Mouse (Mus musculus): ENCODE measurements around the gene Olfr206. TPM values are rescaled to one million over a fixed set of nuclear protein-coding genes. Genes with fewer than 3 reads are reported as not detected.
"Not testable (repeated sequence)": the region's sequence is repeated elsewhere in the genome, so short reads cannot be mapped to it uniquely, and the experiment has no call there.

Olfr206 gene
- not detected in 2 replicates for polyA plus RNA-seq (2014; fragmentation: Nextera tagmentation; extraction: Ambion mirVana)

DNA sequence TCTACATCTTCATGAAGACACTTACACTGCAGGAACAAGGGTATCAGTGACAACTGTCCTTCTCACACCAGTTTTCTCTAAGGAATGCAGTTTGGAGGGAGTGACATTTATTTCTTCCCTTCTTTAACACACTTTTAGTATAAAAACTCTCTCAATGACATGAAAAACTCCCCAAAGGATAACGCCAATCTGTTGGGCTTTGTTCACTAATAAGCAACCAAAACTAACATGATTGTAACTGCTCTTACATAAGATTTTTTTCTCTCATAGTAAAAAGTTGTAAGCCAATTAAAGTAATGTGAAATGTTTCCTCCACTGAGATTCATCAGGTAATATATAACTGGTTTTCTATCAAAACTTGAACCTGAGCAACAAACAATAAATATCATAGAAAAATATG, at the start of gene Olfr206:
TSS of gene Olfr206 (minus strand) at position 101 of the 400 bp plus-strand sequence.
- ATAC-seq (ENCODE audit: insufficient number of reproducible peaks, insufficient read depth, low FRiP score, low read depth), result no peak
- Histone ChIP-seq H3K27ac (replicated peaks in 1 of 2; ENCODE audit: control insufficient read depth in 1 of 2, insufficient read depth in 1 of 2, low read depth in 2 of 2, low read length in 2 of 2) (no peak within 1 kb of the TSS), H3K4me1 (ENCODE audit: control insufficient read depth in 2 of 2, insufficient read depth in 2 of 2, low read length in 2 of 2) (no peaks in the 10 kb centered on the region), H3K4me3 (ENCODE audit: control insufficient read depth in 1 of 2, insufficient read depth in 1 of 2, low read depth in 1 of 2, low read length in 2 of 2) (no peak within 1 kb of the TSS), H3K9me3 (ENCODE audit: control insufficient read depth, low read length) (no peaks in the 10 kb centered on the region), H3K27me3 (ENCODE audit: control insufficient read depth, insufficient read depth, low read length) (no peaks in the 10 kb centered on the region), H3K36me3 (ENCODE audit: control insufficient read depth, insufficient read depth, low read length) (no peaks in the 10 kb centered on the region), H3K9ac (ENCODE audit: low read length) (no peak within 1 kb of the TSS), H3K4me2 (ENCODE audit: low read length) (no peak within 1 kb of the TSS)
- 67% methylated on average over 1 of the region's 1 CpGs for WGBS

GRCm38 (mm10) chr16:59393300-59393699, 44.3 kb upstream of the Olfr206 start:
- no peak overlapping the region for H3K4me3 ChIP-seq (ENCODE audit: control insufficient read depth in 1 of 2, insufficient read depth in 1 of 2, low read depth in 1 of 2, low read length in 2 of 2)
- no peak overlapping the region for H3K4me2 ChIP-seq (ENCODE audit: low read length)
- no peaks in the 10 kb centered on the region for H3K27me3 ChIP-seq (ENCODE audit: control insufficient read depth, insufficient read depth, low read length)
- 0 out of 2 replicates have a peak, but pooled peaks cover 5% of the 10 kb centered on the region for H3K9me3 ChIP-seq (ENCODE audit: control insufficient read depth, low read length)
- no peak overlapping the region for H3K27ac ChIP-seq (replicated peaks in 1 of 2; ENCODE audit: control insufficient read depth in 1 of 2, insufficient read depth in 1 of 2, low read depth in 2 of 2, low read length in 2 of 2)
- no peak overlapping the region for H3K9ac ChIP-seq (ENCODE audit: low read length)
- WGBS, result 55% methylated on average over 3 of the region's 3 CpGs
- ATAC-seq (ENCODE audit: insufficient number of reproducible peaks, insufficient read depth, low FRiP score, low read depth), result no peak
- no peaks in the 10 kb centered on the region for H3K4me1 ChIP-seq (ENCODE audit: control insufficient read depth in 2 of 2, insufficient read depth in 2 of 2, low read length in 2 of 2)
- no peaks in the 10 kb centered on the region for H3K36me3 ChIP-seq (ENCODE audit: control insufficient read depth, insufficient read depth, low read length)

GRCm38 (mm10) chr16:59363893-59364292, 14.8 kb upstream of the Olfr206 start, which contains the start of gene Olfr209:
Olfr209 (minus strand) TSS chr16:59363993.
- H3K4me1 ChIP-seq (ENCODE audit: control insufficient read depth in 2 of 2, insufficient read depth in 2 of 2, low read length in 2 of 2), result no peaks in the 10 kb centered on the region
- H3K27me3 ChIP-seq (ENCODE audit: control insufficient read depth, insufficient read depth, low read length), result no peaks in the 10 kb centered on the region
- H3K9me3 ChIP-seq (ENCODE audit: control insufficient read depth, low read length), result no peaks in the 10 kb centered on the region
- WGBS, result 62% methylated on average over 2 of the region's 2 CpGs
- H3K4me2 ChIP-seq (ENCODE audit: low read length), result no peak within 1 kb of the TSS
- H3K36me3 ChIP-seq (ENCODE audit: control insufficient read depth, insufficient read depth, low read length), result no peaks in the 10 kb centered on the region
- no peak within 1 kb of the TSS for H3K27ac ChIP-seq (replicated peaks in 1 of 2; ENCODE audit: control insufficient read depth in 1 of 2, insufficient read depth in 1 of 2, low read depth in 2 of 2, low read length in 2 of 2)
- ATAC-seq (ENCODE audit: insufficient number of reproducible peaks, insufficient read depth, low FRiP score, low read depth), result no peak
- H3K9ac ChIP-seq (ENCODE audit: low read length), result no peak within 1 kb of the TSS
- no peak within 1 kb of the TSS for H3K4me3 ChIP-seq (ENCODE audit: control insufficient read depth in 1 of 2, insufficient read depth in 1 of 2, low read depth in 1 of 2, low read length in 2 of 2)

GRCm38 (mm10) chr16:59331038-59331437, 18.0 kb downstream of the Olfr206 start, which contains the start of gene Olfr205:
Olfr205 (minus strand) TSS chr16:59331138.
- no peak within 1 kb of the TSS for H3K27ac ChIP-seq (replicated peaks in 1 of 2; ENCODE audit: control insufficient read depth in 1 of 2, insufficient read depth in 1 of 2, low read depth in 2 of 2, low read length in 2 of 2)

GRCm38 (mm10) chr16:59323262-59323661, 25.8 kb downstream of the Olfr206 start:
- not testable (repeated sequence) for H3K9me3 ChIP-seq (ENCODE audit: control insufficient read depth, low read length); H3K36me3 ChIP-seq (ENCODE audit: control insufficient read depth, insufficient read depth, low read length); H3K9ac ChIP-seq (ENCODE audit: low read length); H3K4me2 ChIP-seq (ENCODE audit: low read length); ATAC-seq (ENCODE audit: insufficient number of reproducible peaks, insufficient read depth, low FRiP score, low read depth); H3K4me1 ChIP-seq (ENCODE audit: control insufficient read depth in 2 of 2, insufficient read depth in 2 of 2, low read length in 2 of 2); H3K27me3 ChIP-seq (ENCODE audit: control insufficient read depth, insufficient read depth, low read length); H3K4me3 ChIP-seq (ENCODE audit: control insufficient read depth in 1 of 2, insufficient read depth in 1 of 2, low read depth in 1 of 2, low read length in 2 of 2); H3K27ac ChIP-seq (replicated peaks in 1 of 2; ENCODE audit: control insufficient read depth in 1 of 2, insufficient read depth in 1 of 2, low read depth in 2 of 2, low read length in 2 of 2)
- WGBS, result 47% methylated on average over 1 of the region's 1 CpGs

More at GRCm38 (mm10) chr16:59331038-59331437, 18.0 kb downstream of the Olfr206 start, which contains the start of gene Olfr205:
- Histone ChIP-seq H3K4me1 (ENCODE audit: control insufficient read depth in 2 of 2, insufficient read depth in 2 of 2, low read length in 2 of 2) (no peaks in the 10 kb centered on the region), H3K27me3 (ENCODE audit: control insufficient read depth, insufficient read depth, low read length) (no peaks in the 10 kb centered on the region), H3K4me2 (ENCODE audit: low read length) (no peak within 1 kb of the TSS), H3K9ac (ENCODE audit: low read length) (no peak within 1 kb of the TSS), H3K36me3 (ENCODE audit: control insufficient read depth, insufficient read depth, low read length) (no peaks in the 10 kb centered on the region), H3K4me3 (ENCODE audit: control insufficient read depth in 1 of 2, insufficient read depth in 1 of 2, low read depth in 1 of 2, low read length in 2 of 2) (no peak within 1 kb of the TSS), H3K9me3 (ENCODE audit: control insufficient read depth, low read length) (no peaks in the 10 kb centered on the region)
- no peak for ATAC-seq (ENCODE audit: insufficient number of reproducible peaks, insufficient read depth, low FRiP score, low read depth)

- Histone ChIP-seq H3K4me2 (ENCODE audit: low read length) (no peak within 1 kb of the TSS), H3K36me3 (ENCODE audit: control insufficient read depth, insufficient read depth, low read length) (no peaks in the 10 kb centered on the region), H3K4me3 (ENCODE audit: control insufficient read depth in 1 of 2, insufficient read depth in 1 of 2, low read depth in 1 of 2, low read length in 2 of 2) (no peak within 1 kb of the TSS), H3K9ac (ENCODE audit: low read length) (no peak within 1 kb of the TSS), H3K9me3 (ENCODE audit: control insufficient read depth, low read length) (no peaks in the 10 kb centered on the region), H3K4me1 (ENCODE audit: control insufficient read depth in 2 of 2, insufficient read depth in 2 of 2, low read length in 2 of 2) (no peaks in the 10 kb centered on the region), H3K27ac (replicated peaks in 1 of 2; ENCODE audit: control insufficient read depth in 1 of 2, insufficient read depth in 1 of 2, low read depth in 2 of 2, low read length in 2 of 2) (no peak within 1 kb of the TSS), H3K27me3 (ENCODE audit: control insufficient read depth, insufficient read depth, low read length) (no peaks in the 10 kb centered on the region)
- no peak for ATAC-seq (ENCODE audit: insufficient number of reproducible peaks, insufficient read depth, low FRiP score, low read depth)
These were observed 30.9 kb downstream of the Olfr206 start, which contains the start of gene Olfr204 for GRCm38 (mm10) chr16:59318148-59318547. Olfr204 (minus strand) TSS chr16:59318248.

GRCm38 (mm10) chr16:59298581-59298980, 50.5 kb downstream of the Olfr206 start, which contains the start of gene Olfr203:
Olfr203 (plus strand) TSS chr16:59298881.
- WGBS, result 78% methylated on average over 2 of the region's 2 CpGs
- H3K9me3 ChIP-seq (ENCODE audit: control insufficient read depth, low read length), result no peaks in the 10 kb centered on the region
- ATAC-seq (ENCODE audit: insufficient number of reproducible peaks, insufficient read depth, low FRiP score, low read depth), result no peak
- no peak within 1 kb of the TSS for H3K4me3 ChIP-seq (ENCODE audit: control insufficient read depth in 1 of 2, insufficient read depth in 1 of 2, low read depth in 1 of 2, low read length in 2 of 2)
- H3K27me3 ChIP-seq (ENCODE audit: control insufficient read depth, insufficient read depth, low read length), result no peaks in the 10 kb centered on the region
- H3K4me2 ChIP-seq (ENCODE audit: low read length), result no peak within 1 kb of the TSS
- no peak within 1 kb of the TSS for H3K27ac ChIP-seq (replicated peaks in 1 of 2; ENCODE audit: control insufficient read depth in 1 of 2, insufficient read depth in 1 of 2, low read depth in 2 of 2, low read length in 2 of 2)
- no peaks in the 10 kb centered on the region for H3K36me3 ChIP-seq (ENCODE audit: control insufficient read depth, insufficient read depth, low read length)
- H3K9ac ChIP-seq (ENCODE audit: low read length), result no peak within 1 kb of the TSS
- H3K4me1 ChIP-seq (ENCODE audit: control insufficient read depth in 2 of 2, insufficient read depth in 2 of 2, low read length in 2 of 2), result no peaks in the 10 kb centered on the region
